Mouse (Mus musculus) kidney, postnatal 0 days (tissue): ENCODE measurements at regions not wholly inside any gene's neighbourhood (a gene's known extent, or its start where the extent isn't known, plus 50 kb on each side); places are given as distances from the start of the nearest gene placed in this dataset.
A peak's percentile ranks its signal among the peaks of the same experiment; 100 is the strongest.

ENCODE experiments used
- ATAC-seq: fragments of 200-750 bp; cut with Nextera tagmentation; replicated peaks from 2 replicates; pipeline ENCODE4 v1.8.0; 2017; ENCODE audit warnings: low read depth, moderate number of reproducible peaks, moderate TSS enrichment, moderate library complexity; ENCODE audit not compliant: low FRiP score
- DNase-seq: peaks from one replicate; pipeline ENCODE4 v3.0.0-alpha.2; 2016; ENCODE audit warnings: low spot score
- H3K27ac ChIP-seq: fragments of 300-500 bp; sonication (generic); 2 replicates; pipeline ENCODE4 v1.5.1; 2014; ENCODE audit warnings: mild to moderate bottlenecking
- H3K27me3 ChIP-seq: fragments of 300-500 bp; sonication (generic); 2 replicates; pipeline ENCODE4 v1.6.1; 2014; ENCODE audit warnings: low read length, mixed read lengths; ENCODE audit not compliant: insufficient read depth
- H3K36me3 ChIP-seq: fragments of 300-500 bp; sonication (generic); 2 replicates; pipeline ENCODE4 v1.6.1; 2014; ENCODE audit warnings: low read length, mixed read lengths; ENCODE audit not compliant: insufficient read depth
- H3K4me1 ChIP-seq: fragments of 300-500 bp; sonication (generic); replicated peaks from 2 replicates; pipeline ENCODE4 v1.6.1; 2014; ENCODE audit warnings: antibody characterized with exemption, low read length, mixed read lengths; ENCODE audit not compliant: insufficient read depth
- H3K4me2 ChIP-seq: fragments of 300-500 bp; sonication (generic); 2 replicates; pipeline ENCODE4 v1.6.1; 2014; ENCODE audit warnings: mild to moderate bottlenecking, low read length, moderate library complexity, mixed read lengths
- H3K4me3 ChIP-seq: fragments of 300-500 bp; sonication (generic); replicated peaks from 2 replicates; pipeline ENCODE4 v1.5.1; 2014; ENCODE audit warnings: low read depth, low read length
- H3K9ac ChIP-seq: fragments of 300-500 bp; sonication (generic); 2 replicates; pipeline ENCODE4 v1.6.1; 2014; ENCODE audit warnings: low read depth, low read length
- H3K9me3 ChIP-seq: fragments of 300-500 bp; sonication (generic); replicated peaks from 2 replicates; pipeline ENCODE4 v1.6.1; 2016; ENCODE audit warnings: low read length, inconsistent platforms, mixed read lengths
- CTCF ChIP-seq: IDR thresholded peaks from 2 replicates; pipeline ENCODE4 v1.5.1; 2016; ENCODE audit warnings: antibody characterized with exemption, low read depth, mild to moderate bottlenecking, moderate library complexity
- WGBS: fragments of 180-500 bp; shearing (Covaris S2); extraction: QIAGEN DNeasy Blood & Tissue Kit; methylation state at CpG from one replicate; pipeline ENCODE4 v1.1.7; 2014; 5-methylcytosine and 5-hydroxymethylcytosine counted together

DNA sequence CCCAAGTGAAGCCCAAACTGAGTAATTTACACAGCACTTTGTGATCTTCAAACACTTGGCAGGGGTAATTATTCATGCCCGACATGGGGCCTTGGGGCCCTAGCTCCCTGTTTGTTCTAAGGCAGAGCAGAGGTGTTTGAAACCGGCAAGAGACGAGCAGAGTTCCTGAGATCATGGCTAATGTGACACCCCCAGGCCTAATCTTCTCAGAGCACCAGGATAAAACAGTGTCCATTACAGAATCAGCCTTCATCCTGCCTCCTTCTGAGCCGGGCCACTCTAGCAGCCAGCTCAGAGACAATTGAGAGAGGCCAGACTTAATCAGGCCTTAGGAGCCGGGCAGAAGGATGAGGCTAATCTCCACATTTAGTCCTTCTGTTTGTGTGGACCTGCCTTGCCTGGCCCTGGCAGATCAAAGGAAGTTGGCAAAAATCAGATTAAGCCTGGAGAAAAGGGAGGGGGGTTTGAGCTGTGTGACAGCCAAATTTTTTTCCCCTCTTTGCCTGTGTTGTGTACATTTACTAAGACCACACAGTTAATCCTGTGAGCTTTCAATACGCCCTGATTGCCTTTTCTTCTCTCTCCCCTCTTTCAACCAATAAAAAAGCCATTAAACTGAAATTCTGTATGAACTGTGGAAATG, 157.5 kb upstream of the Irx1 start:
- ATAC-seq (no peak), DNase-seq (no peak)
- H3K4me1 ChIP-seq: no peaks in the 10 kb centered on the region
- no peak overlapping the region for H3K4me3 ChIP-seq
- no peak for TF ChIP-seq CTCF
- 36% methylated on average over 6 of the region's 6 CpGs for WGBS
- H3K4me2 ChIP-seq: no peak overlapping the region
- no peaks in the 10 kb centered on the region for H3K9me3 ChIP-seq
- no peaks in the 10 kb centered on the region for H3K36me3 ChIP-seq
- H3K27ac ChIP-seq: no peak overlapping the region
- H3K9ac ChIP-seq: no peak overlapping the region
- H3K27me3 ChIP-seq: no peaks in the 10 kb centered on the region

DNA sequence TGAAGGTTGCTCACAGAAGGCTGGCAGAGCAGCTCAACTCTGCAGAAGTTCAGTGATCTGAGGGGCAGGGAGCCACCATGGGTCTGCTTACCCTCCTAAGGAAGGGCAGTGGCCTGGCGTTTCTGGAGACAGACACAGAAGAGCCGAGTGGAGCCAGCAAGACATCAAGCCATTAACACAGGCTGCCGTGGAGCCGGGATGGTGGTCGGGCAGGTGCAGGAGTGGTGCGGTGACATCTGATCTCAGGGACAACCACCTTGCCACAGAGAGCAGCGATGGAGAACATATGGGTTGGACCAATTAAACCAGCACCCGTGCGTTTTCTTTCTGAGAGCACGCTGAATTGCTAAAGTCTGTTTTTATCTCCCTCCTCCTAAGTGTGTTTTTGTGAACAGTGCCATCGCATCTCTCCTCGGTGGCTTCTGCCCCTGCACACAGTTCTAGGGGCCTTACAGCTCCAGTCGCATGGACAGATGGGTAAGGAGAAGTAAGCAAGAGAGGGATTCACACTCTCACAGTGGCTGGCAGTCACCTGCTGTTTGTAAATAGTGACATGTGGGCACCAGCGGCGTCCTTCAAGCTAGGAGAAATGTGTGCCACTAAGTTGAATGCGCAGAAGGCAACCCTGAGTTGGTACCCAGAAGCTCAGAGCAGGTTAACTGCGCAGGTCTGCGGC, 158.2 kb upstream of the Irx1 start:
- Histone ChIP-seq H3K4me3 (no peak overlapping the region), H3K4me1 (no peaks in the 10 kb centered on the region), H3K9me3 (no peaks in the 10 kb centered on the region), H3K9ac (no peak overlapping the region), H3K27ac (no peak overlapping the region), H3K36me3 (no peaks in the 10 kb centered on the region), H3K27me3 (no peaks in the 10 kb centered on the region), H3K4me2 (no peak overlapping the region)
- WGBS: 46% methylated on average over 18 of the region's 18 CpGs
- no peak for DNase-seq
- ATAC-seq: no peak
- TF ChIP-seq CTCF: no peak

DNA sequence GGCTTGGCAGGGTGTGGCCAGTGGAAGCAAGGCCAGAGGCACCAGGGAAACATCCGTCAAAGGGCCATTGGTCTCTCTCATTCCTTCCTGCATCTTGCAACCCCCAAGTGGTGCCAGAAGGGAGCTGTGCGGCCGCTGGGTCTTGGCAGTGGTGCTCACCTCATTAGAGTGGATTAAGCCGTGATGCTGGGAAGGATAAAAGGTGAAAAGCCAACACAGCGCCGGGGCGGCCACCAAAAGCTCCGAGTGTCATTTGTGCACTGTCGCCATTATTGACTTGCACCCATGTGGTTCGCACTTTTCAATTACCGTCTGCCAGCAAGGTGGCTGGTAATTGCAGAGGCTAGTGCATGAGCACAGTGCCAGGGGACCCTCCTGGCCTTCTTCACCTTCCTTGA, 158.7 kb upstream of the Irx1 start:
- Histone ChIP-seq H3K27me3 (no peaks in the 10 kb centered on the region), H3K9me3 (no peaks in the 10 kb centered on the region), H3K36me3 (no peaks in the 10 kb centered on the region), H3K27ac (no peak overlapping the region), H3K9ac (no peak overlapping the region), H3K4me1 (no peaks in the 10 kb centered on the region), H3K4me2 (no peak overlapping the region), H3K4me3 (no peak overlapping the region)
- ATAC-seq (no peak), DNase-seq (no peak)
- TF ChIP-seq CTCF: no peak
- WGBS: 57% methylated on average over 11 of the region's 11 CpGs

DNA sequence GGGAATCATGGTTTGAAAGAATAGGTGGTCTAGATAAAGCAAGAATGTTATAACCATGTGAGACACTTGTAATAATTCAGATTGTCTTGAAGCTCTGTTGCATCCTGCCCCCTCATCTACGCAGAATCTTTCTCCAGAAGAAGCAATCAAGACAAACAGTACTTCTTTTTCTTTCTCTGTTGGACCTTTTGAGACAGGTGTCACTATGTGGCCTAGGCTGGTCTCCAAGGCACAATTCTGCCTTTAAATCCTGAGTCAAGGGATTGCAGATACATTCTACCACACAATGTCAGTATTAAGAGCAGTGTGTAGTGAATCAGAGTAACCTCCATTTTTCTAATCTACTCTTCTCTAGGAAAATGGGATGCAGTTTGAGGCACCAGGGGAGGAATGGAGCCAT, 164.8 kb upstream of the Irx1 start:
- no peak for DNase-seq
- H3K4me2 ChIP-seq: no peak overlapping the region
- 94% methylated on average over 1 of the region's 1 CpGs for WGBS
- H3K9ac ChIP-seq: no peak overlapping the region
- ATAC-seq: no peak
- no peak for TF ChIP-seq CTCF
- no peak overlapping the region for H3K4me3 ChIP-seq
- H3K9me3 ChIP-seq: no peaks in the 10 kb centered on the region
- no peaks in the 10 kb centered on the region for H3K27me3 ChIP-seq
- H3K4me1 ChIP-seq: no peaks in the 10 kb centered on the region
- H3K27ac ChIP-seq: no peak overlapping the region
- H3K36me3 ChIP-seq: no peaks in the 10 kb centered on the region

DNA sequence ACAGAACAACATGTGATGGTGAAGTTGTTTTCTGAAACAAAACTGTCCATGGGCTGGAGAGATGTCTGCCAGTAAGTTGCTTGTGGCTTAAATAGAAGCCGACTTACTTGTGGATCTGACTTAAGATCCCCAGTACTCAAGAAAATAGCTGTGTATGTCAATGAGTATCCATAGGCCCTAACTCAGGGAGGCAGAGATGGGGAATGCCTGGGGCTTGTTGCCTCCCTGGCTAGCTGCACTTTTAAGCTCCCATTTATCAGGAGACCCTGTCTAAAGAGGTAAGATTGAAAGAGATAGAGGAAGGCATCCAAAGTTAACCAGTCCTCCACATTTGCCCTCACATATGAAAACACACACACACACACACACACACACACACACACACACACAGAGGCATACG, 167.8 kb upstream of the Irx1 start:
- no peak overlapping the region for H3K4me3 ChIP-seq
- H3K27me3 ChIP-seq: no peaks in the 10 kb centered on the region
- H3K9me3 ChIP-seq: no peaks in the 10 kb centered on the region
- no peaks in the 10 kb centered on the region for H3K4me1 ChIP-seq
- no peak overlapping the region for H3K9ac ChIP-seq
- no peak overlapping the region for H3K27ac ChIP-seq
- no peak for ATAC-seq
- no peak overlapping the region for H3K4me2 ChIP-seq
- DNase-seq: no peak
- TF ChIP-seq CTCF: no peak
- H3K36me3 ChIP-seq: no peaks in the 10 kb centered on the region
- 84% methylated on average over 2 of the region's 2 CpGs for WGBS

DNA sequence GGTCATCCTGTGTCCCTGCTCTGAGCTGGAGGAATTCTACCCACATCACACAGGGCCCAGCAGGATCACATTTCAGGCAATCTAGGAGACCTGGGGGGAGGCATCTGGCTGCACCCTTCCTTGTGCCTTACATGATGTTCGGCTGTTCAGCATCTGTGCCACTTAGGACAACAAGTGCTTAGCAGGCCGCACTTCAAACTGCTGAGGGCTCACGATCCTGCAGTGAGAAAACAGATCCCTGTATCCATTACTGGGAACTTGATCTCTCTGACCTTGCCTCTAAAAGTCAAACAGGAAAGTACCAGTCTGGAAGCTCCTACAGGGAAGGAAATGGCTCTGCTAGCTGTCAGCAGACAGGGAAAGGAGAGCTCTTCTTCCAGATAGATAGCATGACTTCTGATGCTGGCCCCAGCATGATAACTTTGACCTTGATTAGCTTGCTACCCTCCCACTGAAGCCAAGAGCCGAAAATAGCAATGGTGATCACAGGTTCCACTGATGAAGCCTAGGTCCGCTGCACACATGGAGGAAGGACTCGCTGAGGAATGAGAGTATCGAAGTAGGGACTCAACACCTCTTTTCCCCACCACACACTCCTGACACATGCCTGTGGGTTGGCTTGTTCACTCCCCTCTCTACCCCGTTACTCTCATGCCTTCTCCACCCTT, 170.7 kb upstream of the Irx1 start:
- Histone ChIP-seq H3K36me3 (no peaks in the 10 kb centered on the region), H3K27me3 (no peaks in the 10 kb centered on the region), H3K9me3 (no peaks in the 10 kb centered on the region), H3K4me3 (no peak overlapping the region), H3K9ac (no peak overlapping the region), H3K27ac (no peak overlapping the region), H3K4me1 (no peaks in the 10 kb centered on the region), H3K4me2 (no peak overlapping the region)
- 34% methylated on average over 8 of the region's 8 CpGs for WGBS
- no peak for TF ChIP-seq CTCF
- ATAC-seq (no peak), DNase-seq (peak; percentile 53)
